Mouse (Mus musculus) ES-Bruce4 (cell line): ENCODE results near the gene Acvr1b.

ENCODE experiments used
- CTCF ChIP-seq: IDR thresholded peaks from one replicate; pipeline ENCODE4 v1.8.1; 2011; ENCODE audit warnings: low read depth, low read length
- POLR2A ChIP-seq: IDR thresholded peaks from one replicate; pipeline ENCODE4 v1.8.1; 2011; ENCODE audit warnings: low read length; ENCODE audit not compliant: insufficient read depth

DNA sequence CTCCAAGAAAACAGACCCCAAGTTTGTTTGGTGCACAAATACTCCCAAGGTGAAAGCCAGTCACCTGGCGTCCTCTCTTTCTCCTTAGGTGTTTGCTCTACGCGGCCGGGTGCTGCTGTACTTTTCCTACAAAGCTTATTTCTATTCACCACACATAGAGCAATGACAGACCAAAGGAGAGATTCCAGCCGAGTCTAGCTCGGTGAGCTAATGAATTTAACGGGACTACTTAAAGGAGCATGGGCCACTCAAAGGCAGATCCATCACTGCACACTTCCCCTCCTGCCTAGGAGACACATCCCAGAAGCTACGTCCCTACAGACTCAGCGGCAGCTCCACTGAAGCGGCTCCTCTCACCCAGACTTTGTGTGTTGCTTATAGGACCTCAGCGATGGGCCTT, 6.3 kb upstream of the Acvr1b start:
- TF ChIP-seq POLR2A (no peak), CTCF (no peak)
